Mouse (Mus musculus) brain, embryonic 14.5 days (tissue): ENCODE results near the gene Nfkbil1.

Experiments
- CTCF ChIP-seq: fragments of 200-500 bp; IDR thresholded peaks from 2 replicates; pipeline ENCODE4 v1.5.1; 2012; ENCODE audit warnings: inconsistent platforms, mild to moderate bottlenecking, moderate library complexity, borderline replicate concordance; ENCODE audit not compliant: insufficient read depth, insufficient read length; ENCODE audit errors: extremely low read depth
- POLR2A ChIP-seq: fragments of 200-500 bp; IDR thresholded peaks from 2 replicates; pipeline ENCODE4 v1.6.1; 2012; ENCODE audit warnings: mild to moderate bottlenecking, inconsistent platforms, borderline replicate concordance; ENCODE audit not compliant: poor library complexity, insufficient read depth, insufficient read length, severe bottlenecking; ENCODE audit errors: extremely low read depth

DNA sequence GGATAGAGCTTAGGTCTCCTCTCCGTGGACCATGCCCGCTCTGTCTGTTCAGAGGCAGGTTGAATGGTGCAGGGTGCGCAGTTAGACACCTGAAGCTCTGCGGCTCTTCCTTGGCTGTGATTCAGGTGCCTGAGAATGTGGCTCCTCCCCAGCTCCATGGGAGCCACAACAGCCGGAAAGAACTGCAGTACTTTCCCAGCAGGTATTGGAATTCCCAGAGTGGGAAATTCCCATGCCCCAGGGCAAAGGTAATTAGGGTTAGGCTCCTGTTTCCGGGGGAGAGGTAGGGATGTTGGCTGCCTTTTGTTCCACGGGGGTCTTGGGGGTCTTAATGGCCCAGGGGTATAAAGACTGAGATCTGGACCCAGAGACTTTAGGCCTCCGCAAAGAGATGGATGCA, 36.6 kb downstream of the Nfkbil1 start:
- TF ChIP-seq CTCF (no peak), POLR2A (no peak)
